Mouse (Mus musculus): ENCODE measurements around the gene Skap1. TPM values are rescaled to one million over a fixed set of nuclear protein-coding genes. Genes with fewer than 3 reads are reported as not detected.

Gene Skap1
- polyA plus RNA-seq, 1 experiment = 0.02 TPM

GRCm38 (mm10) chr11:96651848-96652247 lies 187.5 kb downstream of the Skap1 start:
- no peak overlapping the region for H3K4me3 ChIP-seq
- no peaks in the 10 kb centered on the region for H3K36me3 ChIP-seq (ENCODE audit: control insufficient read depth, insufficient read depth)
- H3ac ChIP-seq (ENCODE audit: control insufficient read depth, insufficient read length) = no peak overlapping the region
- H3K27me3 ChIP-seq (ENCODE audit: control insufficient read depth, insufficient read depth, insufficient read length) = peaks cover 48% of the 10 kb centered on the region
- no peak for TF ChIP-seq E2F4 (IDR thresholded peaks at IDR 0.05; ENCODE audit: insufficient read depth)
- no peak for TF ChIP-seq REST (IDR thresholded peaks at IDR 0.05; ENCODE audit: insufficient read depth, insufficient read length)
- no peak for TF ChIP-seq POLR2A (IDR thresholded peaks at IDR 0.05; ENCODE audit: insufficient read length, low read depth)
- no peak for TF ChIP-seq MYOG (IDR thresholded peaks at IDR 0.05; ENCODE audit: control insufficient read depth in 1 of 3, insufficient read depth in 1 of 3, insufficient read length in 2 of 3, low read depth in 2 of 3)
- TF ChIP-seq MAX (IDR thresholded peaks at IDR 0.05; ENCODE audit: low read depth) = no peak
- TF ChIP-seq USF1 (IDR thresholded peaks at IDR 0.05; ENCODE audit: low read depth) = no peak
- no peak for TF ChIP-seq TCF12 (IDR thresholded peaks at IDR 0.05; ENCODE audit: insufficient read depth, poor library complexity, severe bottlenecking)
- TF ChIP-seq CEBPB (IDR thresholded peaks at IDR 0.05; ENCODE audit: insufficient read depth, poor library complexity, severe bottlenecking) = no peak
- no peak for TF ChIP-seq TCF3 (IDR thresholded peaks at IDR 0.05; ENCODE audit: insufficient read length, low read depth)
- TF ChIP-seq SRF (IDR thresholded peaks at IDR 0.05; ENCODE audit: control insufficient read depth, insufficient read length, low read depth) = no peak
- no peak for TF ChIP-seq POLR2AphosphoS2 (IDR thresholded peaks at IDR 0.05; ENCODE audit: insufficient read length, low read depth)
- no peak for TF ChIP-seq MYOD1 (IDR thresholded peaks at IDR 0.05; ENCODE audit: control insufficient read depth in 1 of 3, insufficient read length in 2 of 3, low read depth in 2 of 3)
- H3K79me2 ChIP-seq (ENCODE audit: control insufficient read depth, insufficient read depth) = no peaks in the 10 kb centered on the region
- H3K4me2 ChIP-seq (ENCODE audit: low read depth) = no peak overlapping the region

- no peak for TF ChIP-seq REST (IDR thresholded peaks at IDR 0.05; ENCODE audit: insufficient read depth, insufficient read length)
- TF ChIP-seq MAX (IDR thresholded peaks at IDR 0.05; ENCODE audit: low read depth) = no peak
- no peak for TF ChIP-seq SRF (IDR thresholded peaks at IDR 0.05; ENCODE audit: control insufficient read depth, insufficient read length, low read depth)
- TF ChIP-seq E2F4 (IDR thresholded peaks at IDR 0.05; ENCODE audit: insufficient read depth) = no peak
- no peak for TF ChIP-seq POLR2AphosphoS2 (IDR thresholded peaks at IDR 0.05; ENCODE audit: insufficient read length, low read depth)
- no peak for TF ChIP-seq TCF3 (IDR thresholded peaks at IDR 0.05; ENCODE audit: insufficient read length, low read depth)
- no peak for TF ChIP-seq TCF12 (IDR thresholded peaks at IDR 0.05; ENCODE audit: insufficient read depth, poor library complexity, severe bottlenecking)
- no peak for TF ChIP-seq MYOG (IDR thresholded peaks at IDR 0.05; ENCODE audit: control insufficient read depth in 1 of 3, insufficient read depth in 1 of 3, insufficient read length in 2 of 3, low read depth in 2 of 3)
- no peak overlapping the region for H3K4me3 ChIP-seq
- no peaks in the 10 kb centered on the region for H3K36me3 ChIP-seq (ENCODE audit: control insufficient read depth, insufficient read depth)
- H3K4me2 ChIP-seq (ENCODE audit: low read depth) = no peak overlapping the region
- H3K27me3 ChIP-seq (ENCODE audit: control insufficient read depth, insufficient read depth, insufficient read length) = peaks cover 55% of the 10 kb centered on the region
- no peaks in the 10 kb centered on the region for H3K79me2 ChIP-seq (ENCODE audit: control insufficient read depth, insufficient read depth)
- no peak overlapping the region for H3ac ChIP-seq (ENCODE audit: control insufficient read depth, insufficient read length)
These were observed 189.5 kb downstream of the Skap1 start for GRCm38 (mm10) chr11:96653867-96654266.

GRCm38 (mm10) chr11:96658420-96658819 lies 194.0 kb downstream of the Skap1 start:
- Histone ChIP-seq H3K79me2 (ENCODE audit: control insufficient read depth, insufficient read depth) (no peaks in the 10 kb centered on the region), H3K4me2 (ENCODE audit: low read depth) (no peak overlapping the region), H3K4me3 (no peak overlapping the region), H3K36me3 (ENCODE audit: control insufficient read depth, insufficient read depth) (no peaks in the 10 kb centered on the region), H3ac (ENCODE audit: control insufficient read depth, insufficient read length) (no peak overlapping the region), H3K27me3 (ENCODE audit: control insufficient read depth, insufficient read depth, insufficient read length) (peaks cover 75% of the 10 kb centered on the region)
- no peak for TF ChIP-seq USF1 (IDR thresholded peaks at IDR 0.05; ENCODE audit: low read depth)
- TF ChIP-seq SRF (IDR thresholded peaks at IDR 0.05; ENCODE audit: control insufficient read depth, insufficient read length, low read depth) = no peak
- TF ChIP-seq TCF12 (IDR thresholded peaks at IDR 0.05; ENCODE audit: insufficient read depth, poor library complexity, severe bottlenecking) = no peak
- TF ChIP-seq POLR2A (IDR thresholded peaks at IDR 0.05; ENCODE audit: insufficient read length, low read depth) = no peak
- TF ChIP-seq MYOD1 (IDR thresholded peaks at IDR 0.05; ENCODE audit: control insufficient read depth in 1 of 3, insufficient read length in 2 of 3, low read depth in 2 of 3) = no peak
- TF ChIP-seq POLR2AphosphoS2 (IDR thresholded peaks at IDR 0.05; ENCODE audit: insufficient read length, low read depth) = no peak
- TF ChIP-seq MYOG (IDR thresholded peaks at IDR 0.05; ENCODE audit: control insufficient read depth in 1 of 3, insufficient read depth in 1 of 3, insufficient read length in 2 of 3, low read depth in 2 of 3) = no peak
- TF ChIP-seq REST (IDR thresholded peaks at IDR 0.05; ENCODE audit: insufficient read depth, insufficient read length) = no peak

- TF ChIP-seq E2F4 (IDR thresholded peaks at IDR 0.05; ENCODE audit: insufficient read depth) = no peak
- no peak for TF ChIP-seq REST (IDR thresholded peaks at IDR 0.05; ENCODE audit: insufficient read depth, insufficient read length)
- TF ChIP-seq MYOD1 (IDR thresholded peaks at IDR 0.05; ENCODE audit: control insufficient read depth in 1 of 3, insufficient read length in 2 of 3, low read depth in 2 of 3) = no peak
- TF ChIP-seq TCF3 (IDR thresholded peaks at IDR 0.05; ENCODE audit: insufficient read length, low read depth) = no peak
- no peak for TF ChIP-seq MYOG (IDR thresholded peaks at IDR 0.05; ENCODE audit: control insufficient read depth in 1 of 3, insufficient read depth in 1 of 3, insufficient read length in 2 of 3, low read depth in 2 of 3)
- TF ChIP-seq CEBPB (IDR thresholded peaks at IDR 0.05; ENCODE audit: insufficient read depth, poor library complexity, severe bottlenecking) = no peak
- TF ChIP-seq POLR2A (IDR thresholded peaks at IDR 0.05; ENCODE audit: insufficient read length, low read depth) = no peak
- TF ChIP-seq POLR2AphosphoS2 (IDR thresholded peaks at IDR 0.05; ENCODE audit: insufficient read length, low read depth) = no peak
- no peak for TF ChIP-seq SRF (IDR thresholded peaks at IDR 0.05; ENCODE audit: control insufficient read depth, insufficient read length, low read depth)
- TF ChIP-seq TCF12 (IDR thresholded peaks at IDR 0.05; ENCODE audit: insufficient read depth, poor library complexity, severe bottlenecking) = no peak
- no peak for TF ChIP-seq MAX (IDR thresholded peaks at IDR 0.05; ENCODE audit: low read depth)
- TF ChIP-seq USF1 (IDR thresholded peaks at IDR 0.05; ENCODE audit: low read depth) = no peak
- Histone ChIP-seq H3K36me3 (ENCODE audit: control insufficient read depth, insufficient read depth) (no peaks in the 10 kb centered on the region), H3K27me3 (ENCODE audit: control insufficient read depth, insufficient read depth, insufficient read length) (peaks cover 51% of the 10 kb centered on the region), H3K4me2 (ENCODE audit: low read depth) (no peak overlapping the region), H3K4me3 (no peak overlapping the region), H3K79me2 (ENCODE audit: control insufficient read depth, insufficient read depth) (no peaks in the 10 kb centered on the region), H3ac (ENCODE audit: control insufficient read depth, insufficient read length) (no peak overlapping the region)
These were observed 202.5 kb downstream of the Skap1 start for GRCm38 (mm10) chr11:96666924-96667323.

- Histone ChIP-seq H3K4me3 (no peak overlapping the region), H3K27me3 (ENCODE audit: control insufficient read depth, insufficient read depth, insufficient read length) (peaks cover 43% of the 10 kb centered on the region), H3K36me3 (ENCODE audit: control insufficient read depth, insufficient read depth) (no peaks in the 10 kb centered on the region), H3ac (ENCODE audit: control insufficient read depth, insufficient read length) (no peak overlapping the region), H3K79me2 (ENCODE audit: control insufficient read depth, insufficient read depth) (no peaks in the 10 kb centered on the region), H3K4me2 (ENCODE audit: low read depth) (no peak overlapping the region)
- TF ChIP-seq MYOG (IDR thresholded peaks at IDR 0.05; ENCODE audit: control insufficient read depth in 1 of 3, insufficient read depth in 1 of 3, insufficient read length in 2 of 3, low read depth in 2 of 3) = no peak
- TF ChIP-seq POLR2A (IDR thresholded peaks at IDR 0.05; ENCODE audit: insufficient read length, low read depth) = no peak
- TF ChIP-seq REST (IDR thresholded peaks at IDR 0.05; ENCODE audit: insufficient read depth, insufficient read length) = no peak
- TF ChIP-seq SRF (IDR thresholded peaks at IDR 0.05; ENCODE audit: control insufficient read depth, insufficient read length, low read depth) = no peak
- no peak for TF ChIP-seq POLR2AphosphoS2 (IDR thresholded peaks at IDR 0.05; ENCODE audit: insufficient read length, low read depth)
- TF ChIP-seq E2F4 (IDR thresholded peaks at IDR 0.05; ENCODE audit: insufficient read depth) = no peak
- TF ChIP-seq TCF3 (IDR thresholded peaks at IDR 0.05; ENCODE audit: insufficient read length, low read depth) = no peak
- TF ChIP-seq MYOD1 (IDR thresholded peaks at IDR 0.05; ENCODE audit: control insufficient read depth in 1 of 3, insufficient read length in 2 of 3, low read depth in 2 of 3) = no peak
- no peak for TF ChIP-seq USF1 (IDR thresholded peaks at IDR 0.05; ENCODE audit: low read depth)
- TF ChIP-seq MAX (IDR thresholded peaks at IDR 0.05; ENCODE audit: low read depth) = no peak
- no peak for TF ChIP-seq CEBPB (IDR thresholded peaks at IDR 0.05; ENCODE audit: insufficient read depth, poor library complexity, severe bottlenecking)
- TF ChIP-seq TCF12 (IDR thresholded peaks at IDR 0.05; ENCODE audit: insufficient read depth, poor library complexity, severe bottlenecking) = no peak
These were observed 204.0 kb downstream of the Skap1 start for GRCm38 (mm10) chr11:96668367-96668766.
